Mouse (Mus musculus) adrenal gland (tissue): Measurements from ENCODE around the gene Trim24.
"Not testable (repeated sequence)": the region's sequence is repeated elsewhere in the genome, so short reads cannot be mapped to it uniquely, and the experiment has no call there.

Experiments
- intact Hi-C: fragments of 180-260 bp; cut with DNase I; formaldehyde crosslinking; loops from one replicate; pipeline ENCODE4 v1.15.1; 2025
- long read RNA-seq, 2 experiments: library from polyadenylated mRNA; unstranded; transcript quantifications; one replicate each; pipeline ENCODE4 v2.0.0; 2020; ENCODE audit warnings: borderline replicate concordance in 1 of 2; ENCODE audit not compliant: insufficient replicate concordance in 1 of 2

The Trim24 gene
- long read RNA-seq, experiment 1, partial matches to known transcripts = 1 of 4 reads
- long read RNA-seq, experiment 1, other reads (novel, unspliced or antisense) = 3 of 4 reads
- long read RNA-seq, experiment 2, partial matches to known transcripts = 3 of 3 reads
- long read RNA-seq, experiment 2, other reads (novel, unspliced or antisense) = 0 of 3 reads

- intact Hi-C loops = loop anchor here (10.0 kb wide), 1 partner anchor 276 kb away; no protein-coding TSS in a partner anchor
Measured at GRCm38 (mm10) chr6:37870245-37871136, at the start of gene Trim24. Gene Trim24 (plus strand): TSS chr6:37870811.

GRCm38 (mm10) chr6:37821531-37822051, 49.0 kb upstream of the Trim24 start:
- intact Hi-C loops = no loop called here

DNA sequence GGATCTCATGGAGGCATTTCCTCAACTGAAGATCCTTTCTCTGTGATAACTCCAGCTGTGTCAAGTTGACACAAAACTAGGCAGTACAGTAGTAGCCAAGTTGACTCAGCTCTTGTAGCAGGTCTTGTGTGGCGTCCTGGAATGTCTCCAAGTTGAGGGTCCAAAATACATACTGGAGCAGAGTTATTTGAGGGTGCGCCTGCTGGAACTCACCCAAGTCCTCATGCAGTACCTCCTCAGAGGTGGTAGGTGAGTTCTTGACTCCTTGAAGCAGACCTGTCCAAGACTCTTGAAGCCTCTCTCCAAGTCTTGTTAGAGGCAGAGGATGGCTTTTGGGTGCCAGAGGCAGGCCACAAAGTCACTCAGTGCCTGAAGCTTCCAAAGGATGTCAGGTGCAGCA, 48.2 kb upstream of the Trim24 start:
- intact Hi-C loops = no loop called here

GRCm38 (mm10) chr6:37823731-37824130, 46.9 kb upstream of the Trim24 start:
- intact Hi-C loops = no loop called here

DNA sequence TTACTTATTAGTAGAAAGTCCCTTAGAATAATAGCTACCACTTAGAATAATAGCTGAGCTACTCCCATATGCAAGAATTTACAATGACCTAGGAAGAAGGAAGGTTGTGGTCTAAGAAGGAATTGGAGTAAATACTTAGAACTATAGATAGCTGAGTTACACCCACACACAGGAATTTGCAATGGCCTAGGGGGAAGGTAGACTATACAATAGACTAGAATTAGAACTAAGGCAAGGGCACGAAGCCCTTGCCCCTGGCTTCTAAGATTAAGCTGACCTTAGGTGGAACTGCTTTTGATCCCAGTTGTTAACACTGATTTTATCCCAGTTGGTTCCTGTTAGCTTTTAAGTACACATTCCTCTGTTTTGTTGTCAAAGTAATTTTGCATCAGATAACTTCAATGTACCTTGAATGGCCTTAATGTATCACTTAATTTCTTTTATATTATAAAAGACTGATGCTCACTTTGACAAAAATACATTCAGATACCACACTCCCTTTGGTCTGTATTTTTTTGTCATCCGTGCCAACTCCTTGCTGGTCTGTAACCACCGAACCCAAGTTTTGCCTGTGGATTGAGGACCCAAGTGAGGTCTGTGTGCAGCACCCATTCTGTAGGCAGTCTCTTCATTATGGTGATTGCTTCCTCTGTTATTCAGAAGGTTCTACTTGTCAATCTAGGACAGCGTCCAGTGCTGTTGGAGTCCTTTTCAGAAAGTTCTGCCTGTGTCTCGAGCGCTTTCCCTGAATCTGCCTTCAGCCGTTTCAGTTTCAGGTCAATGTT, 45.1 kb upstream of the Trim24 start:
- intact Hi-C loops = not testable (repeated sequence)

- intact Hi-C loops = no loop called here
Measured at GRCm38 (mm10) chr6:37828955-37829354, 41.7 kb upstream of the Trim24 start.

GRCm38 (mm10) chr6:37829631-37830030, 41.0 kb upstream of the Trim24 start:
- intact Hi-C loops = no loop called here

- intact Hi-C loops = no loop called here
Measured at GRCm38 (mm10) chr6:37833691-37834090, 36.9 kb upstream of the Trim24 start.

- intact Hi-C loops = not testable (repeated sequence)
Measured at GRCm38 (mm10) chr6:37836951-37837565, 33.6 kb upstream of the Trim24 start.

- intact Hi-C loops = no loop called here
Measured at GRCm38 (mm10) chr6:37842779-37843605, 27.6 kb upstream of the Trim24 start.

- intact Hi-C loops = no loop called here
Measured at GRCm38 (mm10) chr6:37843647-37844273, 26.9 kb upstream of the Trim24 start.

GRCm38 (mm10) chr6:37844947-37845346, 25.7 kb upstream of the Trim24 start:
- intact Hi-C loops = not testable (repeated sequence)

DNA sequence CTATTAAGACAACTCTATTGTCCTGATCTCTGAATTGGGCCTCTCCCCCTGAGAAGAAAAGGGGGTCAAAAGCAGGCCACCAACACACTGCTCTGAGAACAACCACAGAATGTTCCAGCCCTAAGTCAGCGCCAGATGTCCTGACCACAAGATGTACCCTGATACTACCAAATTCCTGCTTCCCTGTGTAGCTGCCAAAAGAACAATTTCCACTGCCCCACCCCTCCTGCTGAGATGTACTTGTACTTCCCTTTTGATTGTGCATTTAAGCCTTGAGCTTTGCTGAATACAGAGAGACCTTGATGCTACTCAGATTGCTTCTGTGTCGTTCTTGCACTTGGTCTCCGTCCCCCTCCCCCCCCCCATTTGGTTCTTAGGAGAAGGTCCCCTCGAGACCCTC, 23.1 kb upstream of the Trim24 start:
- intact Hi-C loops = not testable (repeated sequence)

- intact Hi-C loops = no loop called here
Measured at GRCm38 (mm10) chr6:37851352-37851751, 19.3 kb upstream of the Trim24 start.

DNA sequence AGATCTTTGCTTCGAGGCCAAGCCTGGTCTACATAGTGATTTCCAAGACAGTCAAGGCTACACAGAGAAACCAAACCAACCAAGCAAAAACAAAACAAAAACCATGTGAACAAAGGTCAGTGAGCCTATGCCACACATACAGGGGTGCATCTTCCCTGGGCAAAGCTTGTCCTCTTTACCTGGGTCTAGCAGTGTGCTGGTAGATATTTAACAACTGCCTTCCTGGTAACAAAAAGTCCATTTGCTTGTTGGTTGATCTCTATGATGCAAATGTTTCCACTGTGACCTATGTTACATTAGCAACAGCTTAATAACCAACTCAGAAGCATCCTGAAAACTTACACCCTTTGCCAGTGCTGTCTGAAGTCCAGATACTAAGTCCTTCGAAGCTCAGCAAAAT, 17.3 kb upstream of the Trim24 start:
- intact Hi-C loops = no loop called here

DNA sequence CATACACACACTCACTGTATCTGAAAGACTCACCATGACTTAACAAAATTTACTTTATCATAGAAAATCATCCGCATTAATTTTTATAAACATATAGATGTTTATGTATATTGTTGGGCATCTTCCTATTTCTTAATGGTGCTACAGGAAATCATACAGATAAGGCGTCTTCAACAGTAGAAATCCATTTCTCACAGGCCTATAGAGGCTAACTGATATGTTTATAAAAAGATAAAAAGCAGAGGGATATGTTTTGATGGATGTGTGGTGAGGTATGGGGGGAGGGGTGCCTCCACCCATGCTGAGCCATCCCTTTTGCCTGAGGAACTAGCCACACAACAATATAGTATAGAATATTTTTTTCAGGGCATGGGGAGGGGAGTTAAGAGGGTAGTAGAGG, 15.2 kb upstream of the Trim24 start:
- intact Hi-C loops = no loop called here

DNA sequence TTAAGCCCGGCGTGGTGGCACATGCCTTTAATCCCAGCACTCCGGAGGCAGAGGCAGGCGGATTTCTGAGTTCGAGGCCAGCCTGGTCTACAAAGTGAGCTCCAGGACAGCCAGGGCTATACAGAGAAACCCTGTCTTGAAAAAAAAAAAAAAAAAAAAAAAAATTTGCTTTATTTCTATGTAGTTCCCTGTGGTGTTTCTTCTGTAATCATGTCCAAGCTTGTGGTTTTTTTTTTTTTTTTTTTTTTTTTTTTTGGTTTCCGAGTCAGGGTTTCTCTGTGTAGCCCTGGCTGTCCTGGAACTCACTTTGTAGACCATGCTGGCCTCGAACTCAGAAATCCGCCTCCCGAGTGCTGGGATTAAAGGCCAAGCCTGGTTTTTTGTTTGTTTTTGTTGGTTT, 14.3 kb upstream of the Trim24 start:
- intact Hi-C loops = not testable (repeated sequence)

GRCm38 (mm10) chr6:37857196-37857874, 13.3 kb upstream of the Trim24 start:
- intact Hi-C loops = no loop called here

DNA sequence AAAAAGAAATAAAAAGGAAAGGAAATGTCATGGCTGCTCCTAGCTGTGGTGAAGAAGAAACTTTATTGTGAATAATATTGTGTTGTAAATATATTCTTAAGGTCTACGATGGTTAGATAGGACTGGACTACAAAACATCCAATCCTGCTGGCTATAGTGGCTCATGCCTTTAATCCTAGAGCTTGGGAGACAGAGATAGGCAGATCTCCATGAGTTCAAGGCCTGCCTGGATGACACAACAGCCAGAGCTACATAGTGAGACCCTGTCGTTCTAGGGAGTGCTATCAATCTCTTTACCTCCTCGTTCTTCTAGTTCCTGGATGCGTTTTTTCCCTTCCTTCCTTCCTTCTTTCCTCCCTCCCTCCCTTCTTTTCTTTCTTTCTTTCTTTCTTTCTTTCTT, 12.5 kb upstream of the Trim24 start:
- intact Hi-C loops = no loop called here
